ENCODE assay signal across 25 mouse cellular contexts in genomic region chr11:113125832-113126231, GRCm38 (mm10).
DNase-seq lines count a peak whose midpoint lies in the region; TF ChIP-seq lines count a peak whose summit lies in the region.
"Had no signal": no experiment of that assay in that cellular context is flagged by ENCODE, and none has a peak within 500 bp of the region (broad histone marks: within the 10 kb centered on the region; RNA-seq: fewer than 3 reads in every experiment).

No protein-coding gene starts in this region.

- H3K36me3 ChIP-seq in midbrain, embryonic 10.5 days, result 0 out of 2 replicates have a peak, but pooled peaks cover 9% of the 10 kb centered on the region
- H3K36me3 ChIP-seq: embryonic facial prominence, embryonic 15.5 days; G1E had no signal

- H3K4me1 ChIP-seq in midbrain, embryonic 10.5 days, result peaks cover 26% of the 10 kb centered on the region

- peak overlapping the region; percentile 43; the same call in 1 of the 2 replicates for H3K27ac ChIP-seq in layer of hippocampus, adult 2 months
- no peak overlapping the region for H3K27ac ChIP-seq in midbrain, embryonic 10.5 days (replicated peaks)
- H3K27ac ChIP-seq: embryonic facial prominence, embryonic 13.5 days; embryonic facial prominence, embryonic 15.5 days; forebrain, embryonic 12.5 days had no signal

- no peak for DNase-seq in layer of hippocampus, adult 2 months (ENCODE audit: low spot score in 2 of 2)
- DNase-seq in layer of hippocampus, postnatal 10 days (ENCODE audit: low spot score in 2 of 2), result no peak
- DNase-seq in ES-CJ7 (ENCODE audit: low read depth, low spot score), result peak; percentile 19
- DNase-seq in R1 (ENCODE audit: low read depth, low spot score), result peak; percentile 61
- DNase-seq in brain, embryonic 14.5 days (ENCODE audit: low read depth), result peak; percentile 50
- no peak for DNase-seq in kidney, adult 9 months
- no peak for DNase-seq in midbrain, embryonic 10.5 days (ENCODE audit: low spot score)
- no peak for DNase-seq in frontal cortex, postnatal 14 days (ENCODE audit: low spot score in 2 of 2)
- DNase-seq: adrenal gland, adult 8-10 months; adrenal gland, postnatal 14 days; adrenal gland, postnatal 36 days; cerebellum, adult 11 months; cerebellum, adult 18-20 months; cerebellum, adult 8-10 months; cerebellum, adult 9-11 months; cerebellum, postnatal 14 days; cerebellum, postnatal 36 days; embryo, embryonic 11 days had no signal

- no peaks in the 10 kb centered on the region for H3K9me3 ChIP-seq in midbrain, embryonic 10.5 days (replicated peaks)
- H3K9me3 ChIP-seq: embryonic facial prominence, embryonic 15.5 days; forebrain, embryonic 12.5 days had no signal

- no peak overlapping the region for H3K4me3 ChIP-seq in layer of hippocampus, adult 2 months
- no peak overlapping the region for H3K4me3 ChIP-seq in midbrain, embryonic 10.5 days
- H3K4me3 ChIP-seq: embryonic facial prominence, embryonic 13.5 days; embryonic facial prominence, embryonic 15.5 days; erythroblast, embryonic 14.5 days; forebrain, embryonic 10.5 days; forebrain, embryonic 12.5 days had no signal

- no peaks in the 10 kb centered on the region for H3K27me3 ChIP-seq in midbrain, embryonic 10.5 days (ENCODE audit: low read depth, poor library complexity, severe bottlenecking)
- H3K27me3 ChIP-seq: embryonic facial prominence, embryonic 13.5 days; embryonic facial prominence, embryonic 15.5 days; forebrain, embryonic 12.5 days; Patski had no signal

- WGBS in midbrain, embryonic 10.5 days, result 80% methylated on average over 7 of the region's 7 CpGs

- no peak for TF ChIP-seq POLR2A in brain, embryonic 14.5 days (IDR thresholded peaks at IDR 0.05; ENCODE audit: borderline replicate concordance, extremely low read depth, insufficient read depth, insufficient read length, poor library complexity, severe bottlenecking)

- TF ChIP-seq CTCF in layer of hippocampus, adult 2 months (conservative IDR thresholded peaks at IDR 0.05), result no peak
- no peak for TF ChIP-seq CTCF in brain, embryonic 14.5 days (IDR thresholded peaks at IDR 0.05; ENCODE audit: borderline replicate concordance, extremely low read depth, insufficient read depth, insufficient read length)

Comparison
In these comparisons a context has a peak if more than half of its experiments do, and no peak if none do; other contexts are left out.
1. DNase-seq: peak in ES-CJ7 (single experiment), R1 (single experiment) and brain, embryonic 14.5 days (single experiment); none in layer of hippocampus, adult 2 months (0 of 2), layer of hippocampus, postnatal 10 days (0 of 2), kidney, adult 9 months (single experiment), midbrain, embryonic 10.5 days (single experiment) and frontal cortex, postnatal 14 days (0 of 2).